Mouse (Mus musculus): ENCODE results near the gene Endov. TPM values are rescaled to one million over a fixed set of nuclear protein-coding genes. Genes with fewer than 3 reads are reported as not detected.

The Endov gene
- polyA plus RNA-seq, 1 experiment = 1.2 TPM

DNA sequence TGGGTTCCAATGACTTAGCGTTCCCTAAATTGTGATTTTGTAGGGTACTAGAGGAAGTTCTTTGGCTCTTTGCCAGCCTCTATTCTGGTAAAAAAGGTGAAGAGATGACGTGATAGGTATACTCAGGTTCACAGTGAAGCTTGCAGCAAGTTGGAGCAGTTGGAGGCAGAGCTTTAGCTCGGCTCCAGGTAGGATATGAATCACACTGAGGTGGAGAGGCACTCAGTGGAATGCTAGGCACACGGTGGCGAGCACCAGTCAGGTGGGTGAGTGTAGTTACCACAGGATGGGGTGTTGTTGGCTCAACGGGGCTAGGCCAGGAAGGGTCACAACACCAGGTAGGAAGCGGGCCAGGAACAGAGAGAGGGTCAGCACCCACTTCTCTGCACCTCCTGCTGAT, 64.0 kb downstream of the Endov start:
- Histone ChIP-seq H3K27me3 (ENCODE audit: control insufficient read depth) (peaks cover 34% of the 10 kb centered on the region), H3K9me3 (ENCODE audit: control insufficient read depth, low read length) (no peaks in the 10 kb centered on the region)
- TF ChIP-seq GATA1 (IDR thresholded peaks at IDR 0.05; ENCODE audit: low read length) (no peak), TAL1 (IDR thresholded peaks at IDR 0.05; ENCODE audit: low read length) (no peak)

DNA sequence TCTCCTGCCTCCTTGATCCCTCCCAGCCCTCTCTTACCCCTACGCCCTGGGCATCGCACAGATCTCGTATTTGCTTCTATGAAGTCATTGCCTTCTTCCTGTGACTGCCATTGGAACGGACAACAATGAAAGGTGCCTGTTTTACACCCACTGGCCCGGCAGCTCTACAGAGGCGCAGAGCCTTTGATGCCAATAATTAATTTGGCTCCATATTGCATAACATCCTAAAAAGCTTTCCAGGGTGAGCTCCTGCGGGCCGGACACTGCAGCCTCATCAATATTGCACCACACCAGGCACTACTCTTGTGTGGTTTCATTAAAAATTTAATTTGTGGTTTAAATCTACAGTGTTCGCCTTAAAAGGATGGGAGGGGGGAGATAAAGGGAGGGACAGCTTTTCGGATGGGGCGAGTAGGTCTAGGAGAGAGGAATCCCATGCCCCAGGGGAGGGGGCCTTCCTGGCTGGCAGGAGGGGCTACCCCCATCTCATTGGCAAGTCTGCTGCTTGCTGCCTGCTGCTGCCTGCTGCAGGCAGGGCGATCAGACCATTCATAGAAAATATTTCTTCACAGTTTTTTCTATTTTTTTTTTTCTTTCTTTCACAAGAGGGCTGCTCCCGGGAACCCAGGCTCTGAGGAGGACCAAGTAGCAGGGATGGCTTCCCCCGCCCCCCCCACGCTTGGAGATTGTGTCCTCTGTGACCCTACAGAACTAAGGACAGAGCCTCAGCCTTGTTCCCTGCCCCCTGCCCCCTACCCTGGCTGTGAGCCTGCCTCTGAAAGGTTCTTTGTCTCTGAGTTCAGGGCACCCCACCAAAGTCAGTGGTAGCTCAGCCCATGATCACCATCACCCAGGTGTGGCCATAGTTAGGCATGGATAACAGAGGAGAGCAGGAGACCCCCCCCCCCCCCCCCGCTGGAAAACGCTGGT, 67.1 kb downstream of the Endov start:
- H3K36me3 ChIP-seq (ENCODE audit: control insufficient read depth) = no peaks in the 10 kb centered on the region
- TF ChIP-seq GATA1 (IDR thresholded peaks at IDR 0.05; ENCODE audit: low read length) (no peak), TAL1 (IDR thresholded peaks at IDR 0.05; ENCODE audit: low read length) (no peak)
- no peak overlapping the region for H3K4me3 ChIP-seq (replicated peaks)
- H3K27me3 ChIP-seq (ENCODE audit: control insufficient read depth) = peaks cover 16% of the 10 kb centered on the region
- no peaks in the 10 kb centered on the region for H3K4me1 ChIP-seq (ENCODE audit: control insufficient read depth)
- no peaks in the 10 kb centered on the region for H3K9me3 ChIP-seq (ENCODE audit: control insufficient read depth, low read length)

More for the DNA sequence above, 64.0 kb downstream of the Endov start:
- Histone ChIP-seq H3K36me3 (ENCODE audit: control insufficient read depth) (no peaks in the 10 kb centered on the region), H3K4me1 (ENCODE audit: control insufficient read depth) (no peaks in the 10 kb centered on the region), H3K4me3 (replicated peaks) (no peak overlapping the region)

- no peaks in the 10 kb centered on the region for H3K36me3 ChIP-seq (ENCODE audit: control insufficient read depth)
- H3K9me3 ChIP-seq (ENCODE audit: control insufficient read depth, low read length) = no peaks in the 10 kb centered on the region
- no peaks in the 10 kb centered on the region for H3K4me1 ChIP-seq (ENCODE audit: control insufficient read depth)
- TF ChIP-seq GATA1 (IDR thresholded peaks at IDR 0.05; ENCODE audit: low read length) (no peak), TAL1 (IDR thresholded peaks at IDR 0.05; ENCODE audit: low read length) (no peak)
- no peak overlapping the region for H3K4me3 ChIP-seq (replicated peaks)
- peaks cover 23% of the 10 kb centered on the region for H3K27me3 ChIP-seq (ENCODE audit: control insufficient read depth)
Observed at GRCm38 (mm10) chr11:119558870-119559610, 67.9 kb downstream of the Endov start.

Other genes with a start within 250 kb of the Endov start
- gene Gaa, start 223.5 kb upstream of the Endov start, polyA plus RNA-seq (2012) = 1.2 and 1.5 TPM in 2 replicates
- gene Eif4a3, start 191.3 kb upstream of the Endov start, polyA plus RNA-seq (2012) = 17.2 and 20.2 TPM in 2 replicates
- gene Card14, start 183.6 kb upstream of the Endov start, polyA plus RNA-seq (2012) = 0.01 TPM in 1 of 2 replicates, not detected in the other
- gene Sgsh, start 135.8 kb upstream of the Endov start, polyA plus RNA-seq (2012) = 0.02 and 0.15 TPM in 2 replicates
- gene Slc26a11, start 135.8 kb upstream of the Endov start, polyA plus RNA-seq (2012) = not detected in 2 replicates
- 0.01 and 0.02 TPM in 2 replicates for gene Rnf213, start 98.2 kb upstream of the Endov start, polyA plus RNA-seq (2012)
- not detected in 2 replicates for gene Nptx1, start 56.4 kb downstream of the Endov start, polyA plus RNA-seq (2012)
- 1.0 and 1.5 TPM in 2 replicates for gene Rptor, start 111.6 kb downstream of the Endov start, polyA plus RNA-seq (2012)